28 mouse cellular contexts compared by ENCODE assay signal in genomic region chr13:103048954-103049353, GRCm38 (mm10).
DNase-seq lines count a peak whose midpoint lies in the region; ATAC-seq lines count a peak whose summit lies in the region.
"Had no signal": no experiment of that assay in that cellular context is flagged by ENCODE, and none has a peak within 500 bp of the region (broad histone marks: within the 10 kb centered on the region; RNA-seq: fewer than 3 reads in every experiment).

No protein-coding gene starts in this region.

- no peaks in the 10 kb centered on the region for H3K36me3 ChIP-seq in midbrain, embryonic 13.5 days
- H3K36me3 ChIP-seq: embryonic facial prominence, embryonic 12.5 days; forebrain, embryonic 12.5 days; forebrain, embryonic 15.5 days; heart, embryonic 15.5 days; hindbrain, embryonic 10.5 days; hindbrain, embryonic 13.5 days; intestine, embryonic 15.5 days had no signal

- peak; percentile 5 to 48 for DNase-seq in left cerebral cortex, postnatal 14 days (ENCODE audit: low spot score in 2 of 2)
- no peak for DNase-seq in left cerebral cortex, adult 11 months (ENCODE audit: low spot score)
- DNase-seq in NIH3T3 (ENCODE audit: low read depth), result peak; percentile 5
- DNase-seq in brain, adult 2 months (ENCODE audit: low read depth, low spot score), result peak; percentile 44
- DNase-seq in cerebellum, adult 8-10 months, result no peak
- DNase-seq: adrenal gland, adult 8-10 months; adrenal gland, postnatal 36 days; cerebellum, adult 11-12 months; cerebellum, adult 9-10 months; cerebellum, postnatal 14 days; gastrocnemius, adult 2 months; gastrocnemius, postnatal 14 days; heart, adult 18-20 months; heart, postnatal 10 days; heart, postnatal 36 days had no signal

- H3K27ac ChIP-seq in midbrain, embryonic 13.5 days, result no peak overlapping the region
- H3K27ac ChIP-seq: embryonic facial prominence, embryonic 12.5 days; forebrain, embryonic 12.5 days; forebrain, embryonic 15.5 days; gastrocnemius, adult 2 months; heart, embryonic 15.5 days; hindbrain, embryonic 10.5 days; hindbrain, embryonic 13.5 days; intestine, embryonic 15.5 days had no signal

- H3K9me3 ChIP-seq in midbrain, embryonic 13.5 days, result no peaks in the 10 kb centered on the region
- H3K9me3 ChIP-seq: embryonic facial prominence, embryonic 12.5 days; forebrain, embryonic 12.5 days; forebrain, embryonic 15.5 days; heart, embryonic 12.5 days; heart, embryonic 15.5 days; hindbrain, embryonic 10.5 days; hindbrain, embryonic 13.5 days; intestine, embryonic 15.5 days had no signal

- H3K4me3 ChIP-seq in midbrain, embryonic 13.5 days (replicated peaks), result no peak overlapping the region
- H3K4me3 ChIP-seq: embryonic facial prominence, embryonic 12.5 days; erythroblast, embryonic 14.5 days; forebrain, embryonic 12.5 days; forebrain, embryonic 15.5 days; gastrocnemius, adult 2 months; heart, embryonic 12.5 days; heart, embryonic 15.5 days; hindbrain, embryonic 10.5 days; hindbrain, embryonic 13.5 days; intestine, embryonic 15.5 days had no signal

- no peak overlapping the region for H3K4me2 ChIP-seq in midbrain, embryonic 13.5 days (replicated peaks)
- H3K4me2 ChIP-seq: embryonic facial prominence, embryonic 12.5 days; forebrain, embryonic 12.5 days; forebrain, embryonic 15.5 days; heart, embryonic 12.5 days; heart, embryonic 15.5 days; hindbrain, embryonic 13.5 days; intestine, embryonic 15.5 days had no signal

- H3K9ac ChIP-seq in midbrain, embryonic 13.5 days (replicated peaks), result no peak overlapping the region
- H3K9ac ChIP-seq: embryonic facial prominence, embryonic 12.5 days; forebrain, embryonic 12.5 days; forebrain, embryonic 15.5 days; heart, embryonic 12.5 days; heart, embryonic 15.5 days; hindbrain, embryonic 13.5 days; intestine, embryonic 15.5 days had no signal

- H3K27me3 ChIP-seq in midbrain, embryonic 13.5 days, result no peaks in the 10 kb centered on the region
- H3K27me3 ChIP-seq: embryonic facial prominence, embryonic 12.5 days; forebrain, embryonic 12.5 days; forebrain, embryonic 15.5 days; heart, embryonic 12.5 days; heart, embryonic 15.5 days; hindbrain, embryonic 13.5 days; intestine, embryonic 15.5 days had no signal

- intact Hi-C loops in left cerebral cortex, postnatal 14 days (cut with DNase I), result no loop called here

- ATAC-seq in midbrain, embryonic 13.5 days, result no peak
- ATAC-seq: activated CD4-positive, CD25-positive, alpha-beta regulatory T cell, adult 4 months; CD4-positive, CD25-positive, alpha-beta regulatory T cell, adult 4 months; hindbrain, embryonic 16.5 days; intestine, embryonic 15.5 days had no signal

- peaks cover 17% of the 10 kb centered on the region for H3K4me1 ChIP-seq in midbrain, embryonic 13.5 days (replicated peaks)
- H3K4me1 ChIP-seq: embryonic facial prominence, embryonic 12.5 days; forebrain, embryonic 15.5 days; intestine, embryonic 15.5 days had no signal

- WGBS in midbrain, embryonic 13.5 days, result 88% methylated on average over 7 of the region's 7 CpGs

Comparison
In these comparisons a context has a peak if more than half of its experiments do, and no peak if none do; other contexts are left out.
1. DNase-seq: peak in left cerebral cortex, postnatal 14 days (2 of 2), NIH3T3 (single experiment) and brain, adult 2 months (single experiment); none in left cerebral cortex, adult 11 months (single experiment) and cerebellum, adult 8-10 months (single experiment).